Mouse (Mus musculus) kidney, adult 18-20 months (tissue): ENCODE data around the gene Synpr.

Experiments used
- DNase-seq: peaks from one replicate; pipeline ENCODE4 v3.0.0; 2021

Synpr gene

DNA sequence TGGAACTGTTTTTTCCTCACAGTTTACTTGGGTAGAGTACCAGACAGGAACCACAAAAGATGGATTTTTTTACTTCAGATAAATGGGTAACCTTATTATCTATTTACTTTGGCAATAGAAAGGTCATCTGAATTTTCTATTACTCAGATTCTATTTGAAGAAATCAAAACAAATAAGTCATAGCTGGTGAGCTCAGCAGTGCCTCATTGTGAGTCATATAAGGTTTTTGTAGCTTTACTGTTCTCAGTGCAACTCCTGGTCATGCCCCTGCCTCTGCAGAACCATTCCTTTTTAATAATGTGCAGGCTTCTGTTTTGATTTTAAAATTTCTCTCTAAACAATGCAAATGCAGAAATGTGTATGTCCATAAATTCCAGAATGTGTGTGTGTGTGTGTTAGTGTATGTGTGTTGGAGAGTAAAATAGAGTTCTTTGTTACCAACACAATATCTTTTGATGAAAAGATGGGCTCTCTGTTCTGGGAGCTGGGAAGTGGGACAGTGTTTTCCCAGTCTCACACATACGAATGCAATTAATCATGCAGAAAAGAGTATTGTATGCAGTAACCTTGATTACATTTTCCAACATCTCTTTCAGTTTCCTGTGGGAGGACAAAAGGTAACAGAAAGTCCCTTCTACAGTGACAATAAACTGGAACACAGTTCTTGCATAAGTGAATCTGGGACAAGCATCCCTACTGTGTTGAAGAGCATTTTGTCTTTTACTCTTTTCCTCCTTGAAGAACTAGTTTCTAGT, 269.2 kb downstream of the Synpr start:
- DNase-seq = no peak

DNA sequence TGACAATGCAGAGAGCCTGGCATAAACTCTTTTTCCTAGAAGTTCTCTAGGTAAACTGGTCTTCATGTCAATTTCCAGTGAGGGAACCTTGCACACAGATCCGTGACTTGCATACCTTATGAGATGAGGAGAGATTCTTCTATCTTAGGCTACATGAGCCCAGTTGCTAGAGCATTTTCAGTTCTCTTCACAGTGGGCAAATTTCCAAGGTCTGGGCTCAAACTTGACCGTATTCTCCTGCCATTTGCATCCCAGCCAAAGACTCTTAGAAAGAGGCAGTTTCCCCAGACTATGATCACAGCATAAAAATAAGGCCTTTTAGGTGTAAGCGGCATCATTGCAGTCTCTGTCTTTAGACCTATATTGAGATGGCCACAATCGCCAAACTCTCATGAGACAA, 270.1 kb downstream of the Synpr start:
- no peak for DNase-seq

DNA sequence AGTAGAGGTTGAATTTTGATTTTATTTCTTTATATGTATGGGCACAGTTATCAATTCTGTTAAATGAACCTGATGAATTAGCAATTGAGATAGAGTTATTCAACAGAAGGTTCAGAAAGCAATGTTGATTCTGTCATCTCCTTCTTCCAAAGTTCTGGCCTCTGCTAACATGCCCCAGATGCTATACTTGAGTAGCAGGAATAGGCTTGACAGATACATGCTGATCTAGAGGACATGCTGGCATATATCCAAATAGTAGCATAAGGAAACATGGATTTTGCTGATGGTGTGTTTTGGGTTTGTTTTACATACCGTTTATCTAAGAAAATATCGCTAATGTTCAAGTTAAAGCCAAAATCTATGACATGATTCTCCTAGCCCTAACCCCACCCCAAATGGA, 273.5 kb downstream of the Synpr start:
- no peak for DNase-seq

DNA sequence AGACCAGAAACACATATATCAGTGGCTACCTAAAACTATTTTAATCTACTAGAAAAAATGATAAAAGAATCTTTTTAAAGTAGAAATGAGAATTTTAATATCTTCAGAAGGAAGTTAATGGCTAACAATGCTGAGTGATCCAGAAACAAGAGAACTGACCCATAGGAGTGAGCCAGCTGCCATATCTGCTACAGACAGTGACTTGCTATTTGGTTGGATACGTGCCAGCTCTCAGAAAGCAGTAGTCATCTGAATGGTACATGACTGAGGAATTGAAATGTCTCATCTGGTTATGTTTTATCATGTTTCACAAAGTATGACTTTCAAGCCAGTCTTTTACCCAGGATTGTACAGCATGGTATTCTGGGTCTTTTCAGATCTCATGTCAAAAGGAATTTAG, 282.7 kb downstream of the Synpr start:
- DNase-seq = no peak

DNA sequence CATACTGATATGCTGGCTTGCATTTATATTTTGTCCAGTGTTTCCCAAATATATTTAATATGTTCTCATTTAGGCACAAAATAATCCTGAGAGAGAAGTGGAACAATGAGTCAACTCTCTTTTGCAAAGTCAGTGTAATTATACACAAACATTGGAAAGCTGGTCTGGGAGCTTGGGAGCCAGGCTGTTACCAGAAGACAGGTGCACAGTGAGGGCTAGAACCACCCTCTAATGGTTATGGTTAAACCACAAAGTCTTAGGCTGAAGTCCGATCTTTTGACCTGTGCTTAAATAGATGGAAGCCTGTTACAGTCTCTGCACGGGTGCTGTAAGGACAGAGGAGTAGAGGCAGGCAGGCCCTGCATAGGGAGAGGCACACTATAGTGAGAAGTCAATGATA, 283.4 kb downstream of the Synpr start:
- DNase-seq = no peak

DNA sequence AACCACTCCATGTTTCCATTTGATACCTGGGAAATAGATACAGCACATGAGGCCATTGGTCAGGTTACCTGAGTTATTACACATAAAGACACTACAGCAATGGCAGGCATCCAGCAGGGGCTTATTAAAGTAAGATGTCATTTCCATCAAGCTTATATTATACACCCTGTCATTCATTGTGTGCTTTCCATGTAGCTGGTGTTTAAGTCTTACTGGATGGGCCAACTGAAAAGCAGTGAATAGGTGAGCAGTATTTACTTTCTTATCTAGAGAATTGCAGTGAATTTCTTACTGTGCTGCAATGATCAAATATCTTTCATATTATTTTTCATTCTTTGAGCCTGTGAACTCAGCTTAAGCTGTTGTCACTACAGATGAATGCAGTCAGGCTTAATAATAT, 287.4 kb downstream of the Synpr start:
- DNase-seq = no peak

GRCm38 (mm10) chr14:13572530-13572929, 287.9 kb downstream of the Synpr start:
- DNase-seq = no peak

GRCm38 (mm10) chr14:13578101-13578500, 293.5 kb downstream of the Synpr start:
- DNase-seq = no peak

GRCm38 (mm10) chr14:13578744-13579143, 294.2 kb downstream of the Synpr start:
- DNase-seq = no peak

DNA sequence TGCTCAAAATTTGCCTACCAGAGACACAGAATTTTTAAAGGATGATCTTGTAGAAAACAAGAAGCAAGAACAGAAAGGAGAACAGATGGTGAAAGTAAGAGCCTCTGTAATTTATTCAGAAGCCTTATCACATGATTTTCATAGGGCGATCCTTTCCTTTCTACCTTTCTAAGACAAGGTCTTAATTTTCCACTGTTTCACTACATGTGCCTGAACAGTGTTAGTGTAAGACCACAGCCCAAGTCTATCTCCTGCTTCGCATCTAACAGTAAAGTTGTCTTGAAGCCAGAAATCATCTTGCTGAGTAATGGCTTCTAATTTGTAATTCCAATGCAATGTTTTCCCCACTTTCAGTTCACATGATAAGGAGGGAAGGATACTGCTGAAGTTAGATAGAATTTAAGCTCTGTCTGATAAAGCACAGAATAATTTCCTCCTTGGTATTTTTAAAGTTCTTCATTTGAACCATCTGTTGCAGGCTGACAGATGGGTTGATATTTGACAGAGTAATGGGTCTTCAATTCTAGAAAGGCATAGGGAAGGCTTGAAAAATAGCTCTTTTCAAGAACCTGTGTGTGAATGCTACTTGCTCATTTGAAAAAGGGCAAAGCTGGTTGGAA, 308.9 kb downstream of the Synpr start:
- DNase-seq = no peak

DNA sequence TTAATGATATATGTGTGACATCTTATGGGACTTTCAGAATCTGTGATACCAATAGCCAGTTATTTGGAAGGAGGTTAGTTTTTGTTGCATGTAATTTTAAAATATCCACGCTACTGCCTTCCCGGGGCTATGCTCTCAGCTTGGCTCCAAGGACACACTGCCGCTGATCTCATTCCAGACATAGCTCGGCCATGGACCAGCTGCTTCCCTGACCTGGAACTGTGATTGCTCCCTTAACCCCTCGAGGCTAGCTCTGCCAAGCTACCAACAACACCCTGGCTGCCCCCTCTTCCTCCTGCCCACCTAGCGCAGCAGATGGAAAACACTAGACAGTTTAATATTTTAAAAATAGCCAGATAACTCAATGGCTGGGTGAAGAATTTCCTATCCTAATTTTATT, 311.7 kb downstream of the Synpr start:
- DNase-seq = no peak

DNA sequence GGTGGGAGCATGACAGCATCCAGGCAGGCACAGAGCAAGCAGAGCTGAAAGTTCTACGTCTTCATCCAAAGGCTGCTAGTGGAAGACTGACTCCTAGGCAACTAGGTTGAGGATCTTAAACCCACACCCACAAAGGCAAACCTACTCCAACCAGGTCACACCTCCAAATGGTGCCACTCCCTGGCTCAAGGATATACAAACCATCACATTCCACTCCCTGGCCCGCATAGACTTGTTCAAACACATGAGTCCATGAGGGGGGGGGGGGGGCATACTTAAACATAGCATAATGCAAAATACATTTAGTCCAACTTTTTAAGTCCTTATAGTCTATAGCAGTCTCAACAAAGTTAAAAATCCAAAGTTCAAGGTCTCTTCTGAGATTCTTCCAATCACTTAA, 312.6 kb downstream of the Synpr start:
- no peak for DNase-seq

DNA sequence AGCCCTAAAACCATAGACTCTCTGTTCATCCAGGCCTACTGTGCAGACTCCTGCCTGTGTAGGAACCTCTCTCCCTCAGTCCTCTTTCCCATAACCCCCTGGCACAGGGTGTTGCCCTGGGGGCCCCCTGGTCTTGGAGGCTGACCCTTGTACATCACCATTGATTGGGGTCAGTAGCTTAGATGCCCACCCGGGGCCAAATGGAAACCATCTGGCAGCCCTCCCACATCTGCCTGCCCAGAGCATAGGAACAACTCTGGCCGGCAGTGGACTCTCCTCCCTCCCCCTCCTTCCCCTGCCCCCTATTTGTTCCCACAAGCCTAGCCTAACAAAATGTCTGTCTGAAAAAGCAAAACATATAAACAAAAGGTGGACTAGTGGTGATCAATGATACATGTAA, 336.0 kb downstream of the Synpr start:
- no peak for DNase-seq

GRCm38 (mm10) chr14:13649865-13650264, 365.3 kb downstream of the Synpr start:
- DNase-seq = no peak

- no peak for DNase-seq
These were observed 366.5 kb downstream of the Synpr start for GRCm38 (mm10) chr14:13651039-13651438.

DNA sequence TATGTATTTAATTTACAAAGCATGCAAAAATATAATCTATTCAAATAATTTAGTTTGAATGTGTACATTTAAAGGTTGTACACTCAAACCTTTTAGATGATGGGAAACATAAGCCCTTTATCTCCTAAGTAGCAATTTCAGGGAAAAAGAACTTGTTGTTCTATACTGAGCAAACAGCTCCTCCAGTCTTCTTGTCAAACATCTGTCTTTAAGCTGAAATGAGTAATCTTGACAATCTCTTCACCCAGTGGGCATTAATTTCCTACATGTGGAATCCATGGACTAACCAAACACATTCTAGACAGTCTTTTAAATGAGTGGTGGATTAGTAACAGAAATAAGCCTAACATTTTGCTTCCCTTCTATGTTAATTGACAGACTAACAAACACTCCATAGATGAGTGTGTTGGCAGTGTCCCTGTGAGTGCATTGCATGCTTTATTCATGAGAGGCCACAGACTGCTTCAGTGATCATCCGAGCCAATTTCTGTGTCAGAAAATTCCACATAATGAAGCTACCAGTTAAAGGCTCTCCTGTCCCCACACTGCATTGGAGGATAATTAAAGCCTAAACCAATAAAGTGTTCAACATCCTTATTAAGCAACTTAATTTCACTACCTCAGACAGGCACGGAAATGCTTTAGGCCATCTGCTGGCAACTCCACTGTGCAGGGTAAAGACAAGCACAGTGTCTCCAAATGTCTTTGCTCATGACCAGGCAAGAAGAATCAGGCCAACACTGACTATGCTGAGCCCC, 367.1 kb downstream of the Synpr start:
- no peak for DNase-seq
